Mouse (Mus musculus) spleen, postnatal 14 days (tissue): ENCODE results near the gene Tmem95.
"Not testable (repeated sequence)": the region's sequence is repeated elsewhere in the genome, so short reads cannot be mapped to it uniquely, and the experiment has no call there.

Experiments used
- DNase-seq, 2 experiments: peaks; one replicate each; pipeline ENCODE4 v3.0.0; 2021 to 2022; ENCODE audit warnings: low spot score in 2 of 2

Gene Tmem95

GRCm38 (mm10) chr11:69880853-69881603 lies 3.2 kb upstream of the Tmem95 start, which contains the start of gene Kctd11:
Gene Kctd11, minus strand, starts transcription at chr11:69881406.
- peak; percentile 60 to 74 for DNase-seq

GRCm38 (mm10) chr11:69880506-69880852 lies 2.7 kb upstream of the Tmem95 start:
- DNase-seq = peak; percentile 53 to 69

GRCm38 (mm10) chr11:69879711-69880110 lies 1.9 kb upstream of the Tmem95 start:
- no peak for DNase-seq

GRCm38 (mm10) chr11:69878952-69879351 lies 1.1 kb upstream of the Tmem95 start:
- no peak for DNase-seq

GRCm38 (mm10) chr11:69878399-69878798 lies 581 bp upstream of the Tmem95 start:
- no peak for DNase-seq

GRCm38 (mm10) chr11:69876867-69877266 lies 951 bp downstream of the Tmem95 start:
- DNase-seq = peak; percentile 79 to 89

GRCm38 (mm10) chr11:69876186-69876585 lies 1.6 kb downstream of the Tmem95 start:
- DNase-seq = no peak

- no peak for DNase-seq
These were observed 5.4 kb downstream of the Tmem95 start for GRCm38 (mm10) chr11:69872451-69872850.

GRCm38 (mm10) chr11:69871822-69872221 lies 6.0 kb downstream of the Tmem95 start:
- no peak for DNase-seq

- DNase-seq = no peak
These were observed 7.3 kb downstream of the Tmem95 start for GRCm38 (mm10) chr11:69870289-69871069.

GRCm38 (mm10) chr11:69867335-69867734 lies 10.5 kb downstream of the Tmem95 start:
- no peak for DNase-seq

GRCm38 (mm10) chr11:69865561-69865960 lies 12.3 kb downstream of the Tmem95 start:
- no peak for DNase-seq

GRCm38 (mm10) chr11:69864138-69864860 lies 13.5 kb downstream of the Tmem95 start:
- no peak for DNase-seq

- DNase-seq = not testable (repeated sequence)
These were observed 14.1 kb downstream of the Tmem95 start for GRCm38 (mm10) chr11:69863729-69864128.

- no peak for DNase-seq
These were observed 19.5 kb downstream of the Tmem95 start, which contains the start of gene Tnk1 for GRCm38 (mm10) chr11:69858113-69858998. Gene Tnk1, minus strand, starts transcription at chr11:69858730.

- DNase-seq = peak; percentile 63 to 73
These were observed 22.5 kb downstream of the Tmem95 start for GRCm38 (mm10) chr11:69855347-69855746.

GRCm38 (mm10) chr11:69854680-69855079 lies 23.1 kb downstream of the Tmem95 start:
- no peak for DNase-seq

- DNase-seq = peak; percentile 69 to 74
These were observed 23.8 kb downstream of the Tmem95 start for GRCm38 (mm10) chr11:69853994-69854393.

GRCm38 (mm10) chr11:69850754-69851153 lies 27.1 kb downstream of the Tmem95 start:
- DNase-seq = no peak

- no peak for DNase-seq
These were observed 27.9 kb downstream of the Tmem95 start for GRCm38 (mm10) chr11:69849884-69850283.

- no peak for DNase-seq
These were observed 28.7 kb downstream of the Tmem95 start for GRCm38 (mm10) chr11:69849128-69849527.
